11 mouse cellular contexts compared by ENCODE assay signal in the genomic region with DNA sequence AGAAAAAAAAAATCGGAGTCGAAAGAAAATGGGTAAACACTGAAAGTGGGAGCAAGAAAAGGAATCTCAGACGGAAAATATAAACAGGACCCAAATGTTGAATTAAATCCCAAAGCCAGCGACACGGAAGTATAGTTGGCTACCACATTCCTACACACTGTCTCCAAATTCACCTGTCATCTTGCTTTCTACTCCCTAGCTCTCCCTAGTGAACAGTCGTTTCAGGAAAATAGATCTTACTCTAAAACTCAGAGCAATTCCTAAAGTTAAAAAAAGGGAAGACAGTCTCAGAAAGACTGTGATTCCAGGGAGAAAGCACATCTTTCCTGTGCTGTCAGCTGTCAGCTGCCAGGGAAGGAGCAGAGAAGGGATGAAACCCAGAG. TPM values are rescaled to one million over a fixed set of nuclear protein-coding genes. Genes with fewer than 3 reads are reported as not detected.
DNase-seq lines count a peak whose midpoint lies in the region; ATAC-seq and TF ChIP-seq lines count a peak whose summit lies in the region.
"Had no signal": no experiment of that assay in that cellular context is flagged by ENCODE, and none has a peak within 500 bp of the region (broad histone marks: within the 10 kb centered on the region; RNA-seq: fewer than 3 reads in every experiment).

No protein-coding gene starts in this region.

- peaks cover 10% of the 10 kb centered on the region for H3K4me1 ChIP-seq in forebrain, embryonic 13.5 days
- no peaks in the 10 kb centered on the region for H3K4me1 ChIP-seq in limb, embryonic 11.5 days (ENCODE audit: control insufficient read depth, insufficient read depth, low read length)
- peaks cover 14% of the 10 kb centered on the region for H3K4me1 ChIP-seq in neural tube, embryonic 15.5 days
- no peaks in the 10 kb centered on the region for H3K4me1 ChIP-seq in thymus, adult 2 months (replicated peaks; ENCODE audit: control insufficient read depth, insufficient read depth, low read length)

- ATAC-seq in forebrain, embryonic 13.5 days = peak; percentile 5; the same call in 1 of the 2 replicates
- ATAC-seq in limb, embryonic 11.5 days (ENCODE audit: insufficient number of reproducible peaks, low FRiP score, low TSS enrichment, low read depth) = no peak
- no peak for ATAC-seq in neural tube, embryonic 15.5 days (ENCODE audit: low FRiP score)

- peak overlapping the region; percentile 90 for H3K4me2 ChIP-seq in forebrain, embryonic 13.5 days
- peak overlapping the region; percentile 87 for H3K4me2 ChIP-seq in limb, embryonic 11.5 days (ENCODE audit: low read depth, severe bottlenecking)
- peak overlapping the region; percentile 97 for H3K4me2 ChIP-seq in neural tube, embryonic 15.5 days

- no peaks in the 10 kb centered on the region for H3K27me3 ChIP-seq in forebrain, embryonic 13.5 days
- H3K27me3 ChIP-seq in limb, embryonic 11.5 days (ENCODE audit: control insufficient read depth, insufficient read depth, low read length) = 0 out of 2 replicates have a peak, but pooled peaks cover 10% of the 10 kb centered on the region
- H3K27me3 ChIP-seq in neural tube, embryonic 15.5 days (replicated peaks) = peaks cover 2% of the 10 kb centered on the region; the same call in 1 of the 2 replicates
- H3K27me3 ChIP-seq in thymus, adult 2 months (ENCODE audit: control insufficient read depth, insufficient read depth, low read length) = no peaks in the 10 kb centered on the region

- H3K9me3 ChIP-seq in forebrain, embryonic 13.5 days (replicated peaks) = no peaks in the 10 kb centered on the region
- H3K9me3 ChIP-seq in limb, embryonic 11.5 days (ENCODE audit: control insufficient read depth, low read length) = no peaks in the 10 kb centered on the region
- no peaks in the 10 kb centered on the region for H3K9me3 ChIP-seq in neural tube, embryonic 15.5 days (replicated peaks)

- H3K27ac ChIP-seq in left cerebral cortex, adult 2 months = no peak overlapping the region
- no peak overlapping the region for H3K27ac ChIP-seq in forebrain, embryonic 13.5 days
- H3K27ac ChIP-seq in limb, embryonic 11.5 days (replicated peaks; ENCODE audit: low read depth, low read length) = no peak overlapping the region
- H3K27ac ChIP-seq in neural tube, embryonic 15.5 days (replicated peaks) = no peak overlapping the region
- H3K27ac ChIP-seq in thymus, adult 2 months (ENCODE audit: control insufficient read depth, insufficient read depth, low read length) = no peak overlapping the region

- peak overlapping the region; percentile 60 for H3K9ac ChIP-seq in forebrain, embryonic 13.5 days
- peak overlapping the region; percentile 27; the same call in 1 of the 2 replicates for H3K9ac ChIP-seq in limb, embryonic 11.5 days (ENCODE audit: low read length)
- peak overlapping the region; percentile 47; the same call in 1 of the 2 replicates for H3K9ac ChIP-seq in neural tube, embryonic 15.5 days (replicated peaks)

- no peak for DNase-seq in left cerebral cortex, adult 2 months (ENCODE audit: extremely low spot score in 1 of 2, low spot score in 2 of 2)
- DNase-seq in left cerebral cortex, adult 11 months (ENCODE audit: low spot score) = no peak
- no peak for DNase-seq in limb, embryonic 11.5 days (ENCODE audit: low spot score)
- no peak for DNase-seq in thymus, adult 2 months
- DNase-seq in adrenal gland, postnatal 25 days = no peak
- DNase-seq in adipocyte (ENCODE audit: low spot score) = no peak
- DNase-seq: lung, adult 18-20 months; thymus, postnatal 25 days had no signal

- TF ChIP-seq CTCF in left cerebral cortex, adult 2 months (IDR thresholded peaks at IDR 0.05) = no peak
- no peak for TF ChIP-seq CTCF in thymus, adult 2 months (IDR thresholded peaks at IDR 0.05; ENCODE audit: borderline replicate concordance, control insufficient read depth, extremely low read depth, insufficient read depth, low read length, poor library complexity)

- 55% methylated on average over 6 of the region's 6 CpGs for WGBS in forebrain, embryonic 13.5 days
- 56% methylated on average over 6 of the region's 6 CpGs for WGBS in limb, embryonic 11.5 days
- WGBS in neural tube, embryonic 15.5 days = 54% methylated on average over 6 of the region's 6 CpGs
- WGBS in thymus, adult 2 months = 56% methylated on average over 6 of the region's 6 CpGs

- no peak for TF ChIP-seq POLR2A in thymus, adult 2 months (IDR thresholded peaks at IDR 0.05; ENCODE audit: control insufficient read depth, extremely low read depth, insufficient read depth, low read length, poor library complexity)

- no peaks in the 10 kb centered on the region for H3K36me3 ChIP-seq in forebrain, embryonic 13.5 days (ENCODE audit: poor library complexity, severe bottlenecking)
- no peaks in the 10 kb centered on the region for H3K36me3 ChIP-seq in limb, embryonic 11.5 days (ENCODE audit: control insufficient read depth, insufficient read depth, low read length)
- no peaks in the 10 kb centered on the region for H3K36me3 ChIP-seq in neural tube, embryonic 15.5 days
- no peaks in the 10 kb centered on the region for H3K36me3 ChIP-seq in thymus, adult 2 months (ENCODE audit: control insufficient read depth, insufficient read depth, low read length)

- intact Hi-C loops in left cerebral cortex, adult 2 months (cut with DNase I) = no loop called here

- H3K4me3 ChIP-seq in left cerebral cortex, adult 2 months = peak overlapping the region; percentile 34
- peak overlapping the region; percentile 51 for H3K4me3 ChIP-seq in forebrain, embryonic 13.5 days
- H3K4me3 ChIP-seq in limb, embryonic 11.5 days (ENCODE audit: low read depth, low read length) = peak overlapping the region; percentile 38; the same call in 1 of the 2 replicates
- peak overlapping the region; percentile 51 for H3K4me3 ChIP-seq in neural tube, embryonic 15.5 days (replicated peaks)
- H3K4me3 ChIP-seq in thymus, adult 2 months (ENCODE audit: control insufficient read depth, insufficient read depth, low read length) = no peak overlapping the region

RNA-seq across cellular contexts. Expression of a gene that starts 0.3 kb away (rescaled TPM):
- total RNA-seq in left cerebral cortex, adult 2 months (2021) = 1 to 10 TPM; 1.6 to 1.7 TPM
- 0.45 and 0.65 TPM in 2 replicates for polyA plus RNA-seq in forebrain, embryonic 13.5 days (2015; fragmentation: Nextera tagmentation; extraction: Ambion mirVana)
- polyA plus RNA-seq in limb, embryonic 11.5 days (2014; fragmentation: Nextera tagmentation; extraction: Ambion mirVana) = 0.35 and 0.47 TPM in 2 replicates
- polyA plus RNA-seq in neural tube, embryonic 15.5 days (2015; fragmentation: Nextera tagmentation; extraction: Ambion mirVana) = 4.2 TPM in 2 replicates
- 0.05 and 0.06 TPM in 2 replicates for polyA plus RNA-seq in thymus, adult 2 months (2012; rRNA removed)
- total RNA-seq in adrenal gland, postnatal 25 days (2021) = not detected in 2 replicates
- total RNA-seq: MEL had no signal
